Mouse (Mus musculus): ENCODE results near the gene Cyp24a1. TPM values are rescaled to one million over a fixed set of nuclear protein-coding genes. Genes with fewer than 3 reads are reported as not detected.

Gene Cyp24a1
- total and polyA plus RNA-seq, 3 experiments = 0.01 TPM; not detected in 2

DNA sequence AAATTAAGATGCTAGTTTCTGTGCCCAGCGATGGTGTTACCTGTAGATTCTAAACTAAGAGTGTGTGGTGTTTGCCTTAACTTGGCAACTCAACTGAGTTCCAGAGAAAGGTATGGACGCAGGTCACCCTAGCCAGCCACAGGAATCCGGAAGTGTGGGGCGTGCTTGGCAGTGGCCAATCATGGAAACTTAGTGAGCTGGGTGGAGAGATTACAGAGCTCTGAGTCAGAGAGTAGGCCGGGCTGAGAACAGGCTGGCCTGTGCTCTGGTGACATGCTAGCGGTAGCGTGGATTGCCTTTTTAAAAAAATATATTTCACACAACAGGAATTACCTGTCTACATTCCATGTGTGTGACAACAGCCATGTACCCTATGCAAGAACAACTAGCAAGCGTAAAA, 29.6 kb upstream of the Cyp24a1 start:
- no peak overlapping the region for H3K9ac ChIP-seq (ENCODE audit: control insufficient read depth, low read depth, low read length, poor library complexity, severe bottlenecking)
- no peak overlapping the region for H3K27ac ChIP-seq (ENCODE audit: control insufficient read depth, low read depth, low read length)
- H3K9me3 ChIP-seq (replicated peaks; ENCODE audit: insufficient read depth, low read length) = no peaks in the 10 kb centered on the region
- no peaks in the 10 kb centered on the region for H3K4me1 ChIP-seq (ENCODE audit: control insufficient read depth in 1 of 2, insufficient read depth in 2 of 2, low read length in 2 of 2)
- TF ChIP-seq RCOR1 (IDR thresholded peaks at IDR 0.05; ENCODE audit: low read depth, low read length) = no peak
- no peak for TF ChIP-seq ETS1 (IDR thresholded peaks at IDR 0.05; ENCODE audit: low read depth, low read length)
- TF ChIP-seq BHLHE40 (IDR thresholded peaks at IDR 0.05; ENCODE audit: borderline replicate concordance, low read depth, low read length) = no peak
- no peak for TF ChIP-seq USF1 (IDR thresholded peaks at IDR 0.05; ENCODE audit: low read depth, low read length)
- no peak for TF ChIP-seq POLR2AphosphoS5 (IDR thresholded peaks at IDR 0.05; ENCODE audit: borderline replicate concordance, low read depth, low read length)
- no peak for TF ChIP-seq GATA1 (IDR thresholded peaks at IDR 0.05; ENCODE audit: low read depth, low read length)
- TF ChIP-seq MYB (IDR thresholded peaks at IDR 0.05; ENCODE audit: low read depth, low read length) = no peak
- no peak for TF ChIP-seq MAFK (IDR thresholded peaks at IDR 0.05; ENCODE audit: borderline replicate concordance, low read depth, low read length)
- no peak for TF ChIP-seq NELFE (IDR thresholded peaks at IDR 0.05; ENCODE audit: low read depth, low read length)
- TF ChIP-seq E2F4 (IDR thresholded peaks at IDR 0.05; ENCODE audit: borderline replicate concordance, low read depth, low read length) = no peak
- no peak for TF ChIP-seq EP300 (IDR thresholded peaks at IDR 0.05; ENCODE audit: low read depth in 1 of 2, low read length in 2 of 2)
- no peak for TF ChIP-seq JUND (IDR thresholded peaks at IDR 0.05; ENCODE audit: low read depth, low read length)
- no peak for DNase-seq (ENCODE audit: low read depth, low spot score)
- H3K36me3 ChIP-seq (ENCODE audit: control insufficient read depth in 1 of 2, insufficient read depth in 2 of 2, low read length in 2 of 2) = no peaks in the 10 kb centered on the region
- no peaks in the 10 kb centered on the region for H3K27me3 ChIP-seq (ENCODE audit: control insufficient read depth in 1 of 2, insufficient read depth in 2 of 2, low read length in 2 of 2)
- no peaks in the 10 kb centered on the region for H3K79me2 ChIP-seq (ENCODE audit: control insufficient read depth, insufficient read depth, low read length, poor library complexity)
- no peak overlapping the region for H3K4me3 ChIP-seq (ENCODE audit: control insufficient read depth in 1 of 2, insufficient read depth in 1 of 2, low read depth in 2 of 2, low read length in 2 of 2)

GRCm38 (mm10) chr2:170520321-170520971, 23.5 kb upstream of the Cyp24a1 start:
- Histone ChIP-seq H3K9ac (ENCODE audit: control insufficient read depth, low read depth, low read length, poor library complexity, severe bottlenecking) (no peak overlapping the region), H3K27ac (ENCODE audit: control insufficient read depth, low read depth, low read length) (no peak overlapping the region), H3K27me3 (ENCODE audit: control insufficient read depth in 1 of 2, insufficient read depth in 2 of 2, low read length in 2 of 2) (no peaks in the 10 kb centered on the region), H3K36me3 (ENCODE audit: control insufficient read depth in 1 of 2, insufficient read depth in 2 of 2, low read length in 2 of 2) (peaks cover 0 to 6% of the 10 kb centered on the region in 2 experiments; a peak in 2 of 4 replicates), H3K4me1 (ENCODE audit: control insufficient read depth in 1 of 2, insufficient read depth in 2 of 2, low read length in 2 of 2) (no peaks in the 10 kb centered on the region), H3K4me3 (ENCODE audit: control insufficient read depth in 1 of 2, insufficient read depth in 1 of 2, low read depth in 2 of 2, low read length in 2 of 2) (no peak overlapping the region), H3K79me2 (ENCODE audit: control insufficient read depth, insufficient read depth, low read length, poor library complexity) (0 out of 2 replicates have a peak, but pooled peaks cover 2% of the 10 kb centered on the region), H3K9me3 (replicated peaks; ENCODE audit: insufficient read depth, low read length) (no peaks in the 10 kb centered on the region)
- TF ChIP-seq EP300 (IDR thresholded peaks at IDR 0.05; ENCODE audit: low read depth in 1 of 2, low read length in 2 of 2) = no peak
- peak; percentile 59 for TF ChIP-seq RAD21 (IDR thresholded peaks at IDR 0.05; ENCODE audit: low read depth, low read length)
- TF ChIP-seq POLR2AphosphoS2 (IDR thresholded peaks at IDR 0.05; ENCODE audit: low read length) = no peak
- peak; percentile 34 to 72 (median 62) for TF ChIP-seq CTCF (IDR thresholded peaks at IDR 0.05 in 2 of 3, conservative IDR thresholded peaks at IDR 0.05 in 1 of 3; ENCODE audit: control insufficient read depth in 1 of 3, insufficient read depth in 1 of 3, low read depth in 2 of 3, low read length in 3 of 3, poor library complexity in 1 of 3, severe bottlenecking in 1 of 3)
- TF ChIP-seq NRF1 (IDR thresholded peaks at IDR 0.05; ENCODE audit: insufficient read depth, low read depth, low read length, poor library complexity, severe bottlenecking) = no peak
- TF ChIP-seq ZC3H11A (IDR thresholded peaks at IDR 0.05; ENCODE audit: low read depth, low read length) = peak; percentile 27
- peak; percentile 62 for TF ChIP-seq SMC3 (IDR thresholded peaks at IDR 0.05; ENCODE audit: low read depth, low read length)
- DNase-seq (ENCODE audit: low read depth, low spot score) = peak; percentile 76

Data from MEL (cell line).